Mouse (Mus musculus) hindbrain, embryonic 12.5 days (tissue): Measurements from ENCODE around the gene Bglap2. TPM values are rescaled to one million over a fixed set of nuclear protein-coding genes. Genes with fewer than 3 reads are reported as not detected.
A peak's percentile ranks its signal among the peaks of the same experiment; 100 is the strongest.

Experiments used
- ATAC-seq: fragments of 200-750 bp; cut with Nextera tagmentation; 2 replicates; pipeline ENCODE4 v1.8.0; 2017; ENCODE audit warnings: moderate TSS enrichment; ENCODE audit not compliant: low FRiP score
- H3K27ac ChIP-seq: fragments of 300-500 bp; sonication (generic); 2 replicates; pipeline ENCODE4 v1.5.1; 2016; ENCODE audit warnings: mild to moderate bottlenecking
- H3K27me3 ChIP-seq: fragments of 300-500 bp; sonication (generic); 2 replicates; pipeline ENCODE4 v1.6.1; 2016; ENCODE audit warnings: mild to moderate bottlenecking
- H3K36me3 ChIP-seq: fragments of 300-500 bp; sonication (generic); 2 replicates; pipeline ENCODE4 v1.6.1; 2016; ENCODE audit warnings: mild to moderate bottlenecking
- H3K4me1 ChIP-seq: fragments of 300-500 bp; sonication (generic); 2 replicates; pipeline ENCODE4 v1.6.1; 2016
- H3K4me2 ChIP-seq: fragments of 300-500 bp; sonication (generic); replicated peaks from 2 replicates; pipeline ENCODE4 v1.6.1; 2016; ENCODE audit warnings: mild to moderate bottlenecking
- H3K4me3 ChIP-seq: fragments of 300-500 bp; sonication (generic); 2 replicates; pipeline ENCODE4 v1.5.1; 2016; ENCODE audit warnings: mild to moderate bottlenecking
- H3K9ac ChIP-seq: fragments of 300-500 bp; sonication (generic); 2 replicates; pipeline ENCODE4 v1.6.1; 2016; ENCODE audit warnings: mild to moderate bottlenecking, moderate library complexity
- H3K9me3 ChIP-seq: fragments of 300-500 bp; sonication (generic); replicated peaks from 2 replicates; pipeline ENCODE4 v1.6.1; 2016; ENCODE audit warnings: mild to moderate bottlenecking
- WGBS: fragments of 180-500 bp; shearing (Covaris S2); methylation state at CpG from one replicate; pipeline ENCODE4 v1.1.7; 2016; 5-methylcytosine and 5-hydroxymethylcytosine counted together
- polyA plus RNA-seq: library from polyadenylated mRNA; unstranded; fragments of >200 nt; fragmentation: Nextera tagmentation; extraction: Ambion mirVana; gene quantifications from 2 replicates; pipeline ENCODE4 v1.2.1, GENCODE M21; 2016

Bglap2 gene
- polyA plus RNA-seq, 1 experiment from 2014 or later, result not detected

- Histone ChIP-seq H3K36me3 (peaks cover 68% of the 10 kb centered on the region), H3K4me1 (peaks cover 30% of the 10 kb centered on the region), H3K27me3 (peaks cover 20% of the 10 kb centered on the region), H3K4me3 (no peak overlapping the region), H3K9ac (no peak overlapping the region), H3K27ac (no peak overlapping the region), H3K9me3 (no peaks in the 10 kb centered on the region), H3K4me2 (no peak overlapping the region)
- WGBS, result 78% methylated on average over 6 of the region's 6 CpGs
- ATAC-seq, result no peak
Observed at GRCm38 (mm10) chr3:88361096-88361495, 17.4 kb downstream of the Bglap2 start.

GRCm38 (mm10) chr3:88359989-88360388, 18.5 kb downstream of the Bglap2 start:
- no peaks in the 10 kb centered on the region for H3K9me3 ChIP-seq
- peaks cover 9% of the 10 kb centered on the region for H3K27me3 ChIP-seq
- H3K9ac ChIP-seq, result no peak overlapping the region
- H3K36me3 ChIP-seq, result peaks cover 79% of the 10 kb centered on the region
- H3K4me1 ChIP-seq, result peaks cover 26% of the 10 kb centered on the region
- H3K27ac ChIP-seq, result peak overlapping the region; percentile 66; the same call in 1 of the 2 replicates
- H3K4me2 ChIP-seq, result no peak overlapping the region
- H3K4me3 ChIP-seq, result no peak overlapping the region
- 73% methylated on average over 3 of the region's 3 CpGs for WGBS
- ATAC-seq, result no peak

GRCm38 (mm10) chr3:88359584-88359983, 18.9 kb downstream of the Bglap2 start:
- Histone ChIP-seq H3K36me3 (peaks cover 83% of the 10 kb centered on the region), H3K4me1 (peaks cover 24% of the 10 kb centered on the region), H3K27ac (peak overlapping the region; percentile 66; the same call in 1 of the 2 replicates), H3K9me3 (no peaks in the 10 kb centered on the region), H3K4me3 (no peak overlapping the region), H3K9ac (0 out of 2 replicates have a peak overlapping the region, but pooled peaks have one; percentile 10), H3K27me3 (peaks cover 5% of the 10 kb centered on the region), H3K4me2 (no peak overlapping the region)
- ATAC-seq, result peak; percentile 32; the same call in 1 of the 2 replicates
- 50% methylated on average over 5 of the region's 5 CpGs for WGBS

GRCm38 (mm10) chr3:88354396-88355165, 23.9 kb downstream of the Bglap2 start:
- no peak overlapping the region for H3K4me3 ChIP-seq
- peaks cover 7% of the 10 kb centered on the region for H3K4me1 ChIP-seq
- no peaks in the 10 kb centered on the region for H3K27me3 ChIP-seq
- peaks cover 97% of the 10 kb centered on the region for H3K36me3 ChIP-seq
- H3K9ac ChIP-seq, result no peak overlapping the region
- ATAC-seq, result no peak
- WGBS, result 96% methylated on average over 8 of the region's 8 CpGs
- H3K9me3 ChIP-seq, result no peaks in the 10 kb centered on the region
- no peak overlapping the region for H3K4me2 ChIP-seq
- H3K27ac ChIP-seq, result no peak overlapping the region

GRCm38 (mm10) chr3:88352907-88353306, 25.6 kb downstream of the Bglap2 start:
- ATAC-seq, result no peak

GRCm38 (mm10) chr3:88350732-88351131, 27.8 kb downstream of the Bglap2 start:
- Histone ChIP-seq H3K27ac (no peak overlapping the region), H3K36me3 (peaks cover 98% of the 10 kb centered on the region), H3K4me1 (no peaks in the 10 kb centered on the region), H3K9ac (no peak overlapping the region), H3K9me3 (no peaks in the 10 kb centered on the region), H3K27me3 (no peaks in the 10 kb centered on the region), H3K4me3 (no peak overlapping the region), H3K4me2 (no peak overlapping the region)
- WGBS, result 91% methylated on average over 13 of the region's 13 CpGs
- no peak for ATAC-seq

More at GRCm38 (mm10) chr3:88352907-88353306, 25.6 kb downstream of the Bglap2 start:
- no peak overlapping the region; the same call in 1 of the 2 replicates for H3K27ac ChIP-seq
- H3K4me3 ChIP-seq, result no peak overlapping the region
- no peaks in the 10 kb centered on the region for H3K4me1 ChIP-seq
- no peaks in the 10 kb centered on the region for H3K9me3 ChIP-seq
- H3K4me2 ChIP-seq, result no peak overlapping the region
- WGBS, result 95% methylated on average over 9 of the region's 9 CpGs
- peaks cover 96% of the 10 kb centered on the region for H3K36me3 ChIP-seq
- no peak overlapping the region for H3K9ac ChIP-seq
- H3K27me3 ChIP-seq, result no peaks in the 10 kb centered on the region

- no peak overlapping the region for H3K4me2 ChIP-seq
Observed at GRCm38 (mm10) chr3:88339006-88339405, 39.5 kb downstream of the Bglap2 start.

GRCm38 (mm10) chr3:88338316-88338715, 40.2 kb downstream of the Bglap2 start:
- Histone ChIP-seq H3K9ac (no peak overlapping the region), H3K4me1 (peaks cover 29% of the 10 kb centered on the region), H3K36me3 (peaks cover 12% of the 10 kb centered on the region), H3K27me3 (no peaks in the 10 kb centered on the region), H3K9me3 (no peaks in the 10 kb centered on the region), H3K4me2 (no peak overlapping the region), H3K4me3 (no peak overlapping the region), H3K27ac (no peak overlapping the region)
- 96% methylated on average over 7 of the region's 7 CpGs for WGBS
- ATAC-seq, result no peak

More at GRCm38 (mm10) chr3:88339006-88339405, 39.5 kb downstream of the Bglap2 start:
- H3K9me3 ChIP-seq, result no peaks in the 10 kb centered on the region
- peaks cover 19% of the 10 kb centered on the region for H3K36me3 ChIP-seq
- 80% methylated on average over 3 of the region's 3 CpGs for WGBS
- ATAC-seq, result no peak
- H3K27me3 ChIP-seq, result no peaks in the 10 kb centered on the region
- no peak overlapping the region for H3K9ac ChIP-seq
- no peak overlapping the region for H3K27ac ChIP-seq
- peaks cover 29% of the 10 kb centered on the region for H3K4me1 ChIP-seq
- no peak overlapping the region for H3K4me3 ChIP-seq

- Histone ChIP-seq H3K27ac (no peak overlapping the region), H3K4me3 (peak overlapping the region; percentile 86; the same call in 1 of the 2 replicates), H3K9ac (peak overlapping the region; percentile 40), H3K4me2 (peak overlapping the region; percentile 63), H3K27me3 (no peaks in the 10 kb centered on the region), H3K36me3 (peaks cover 3% of the 10 kb centered on the region), H3K9me3 (no peaks in the 10 kb centered on the region), H3K4me1 (peaks cover 29% of the 10 kb centered on the region)
- no peak for ATAC-seq
- WGBS, result 83% methylated on average over 11 of the region's 11 CpGs
Observed at GRCm38 (mm10) chr3:88337367-88338020, 41.0 kb downstream of the Bglap2 start.

GRCm38 (mm10) chr3:88336058-88337013, 42.2 kb downstream of the Bglap2 start, which contains the start of the genes Tmem79 and Smg5:
TSS of gene Tmem79 (minus strand) at chr3:88336148.
TSS of gene Smg5 (plus strand) at chr3:88336260.
- Histone ChIP-seq H3K4me3 (peak within 1 kb of the TSS; percentile 86), H3K9me3 (no peaks in the 10 kb centered on the region)
- 3% methylated on average over 61 of the region's 66 CpGs for WGBS

GRCm38 (mm10) chr3:88335436-88336053, 43.0 kb downstream of the Bglap2 start:
- Histone ChIP-seq H3K4me3 (peak overlapping the region; percentile 86), H3K9me3 (no peaks in the 10 kb centered on the region), H3K4me1 (peaks cover 29% of the 10 kb centered on the region), H3K4me2 (peak overlapping the region; percentile 63), H3K9ac (peak overlapping the region; percentile 89), H3K36me3 (no peaks in the 10 kb centered on the region), H3K27me3 (no peaks in the 10 kb centered on the region), H3K27ac (peak overlapping the region; percentile 96)
- 2% methylated on average over 27 of the region's 27 CpGs for WGBS
- ATAC-seq, result peak; percentile 52; the same call in 1 of the 2 replicates

More at GRCm38 (mm10) chr3:88336058-88337013, 42.2 kb downstream of the Bglap2 start, which contains the start of the genes Tmem79 and Smg5:
- ATAC-seq, result peak; percentile 95
- H3K27ac ChIP-seq, result peak within 1 kb of the TSS; percentile 96
- H3K9ac ChIP-seq, result peak within 1 kb of the TSS; percentile 89
- H3K36me3 ChIP-seq, result no peaks in the 10 kb centered on the region
- peak within 1 kb of the TSS; percentile 63 for H3K4me2 ChIP-seq
- no peaks in the 10 kb centered on the region for H3K27me3 ChIP-seq
- H3K4me1 ChIP-seq, result peaks cover 29% of the 10 kb centered on the region
